Mouse (Mus musculus) left cerebral cortex, adult 8-10 months (tissue): ENCODE data around the gene Rab38. TPM values are rescaled to one million over a fixed set of nuclear protein-coding genes. Genes with fewer than 3 reads are reported as not detected.

Experiments
- DNase-seq, 2 experiments: peaks; one replicate each; pipeline ENCODE4 v3.0.0; 2022; ENCODE audit warnings: low spot score in 2 of 2
- total RNA-seq, 4 experiments: library from RNA; stranded (reverse); gene quantifications; 2 replicates each; pipeline ENCODE4 v1.2.4; 2022

The Rab38 gene
- total RNA-seq, 4 experiments from 2014 or later, result 0.24 to 0.96 (median 0.39) TPM

DNA sequence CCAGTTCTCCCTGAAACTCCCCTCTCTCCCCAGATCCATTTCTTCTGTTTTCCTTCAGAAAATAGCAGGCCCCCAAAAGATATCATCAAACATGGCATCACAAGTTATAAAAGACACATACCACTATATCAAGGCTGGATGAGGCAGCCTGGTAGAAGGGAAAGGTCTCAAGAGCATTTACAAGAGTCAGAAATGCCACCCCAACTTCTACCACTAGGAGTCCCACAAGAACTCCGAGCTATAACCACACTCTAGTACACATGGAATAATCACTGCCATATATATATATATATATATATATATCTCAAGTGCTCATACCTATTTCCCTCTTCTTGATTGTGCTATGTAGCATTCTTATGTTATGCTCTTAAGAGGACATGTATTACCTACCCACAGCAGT lies 92.4 kb downstream of the Rab38 start:
- no peak for DNase-seq

DNA sequence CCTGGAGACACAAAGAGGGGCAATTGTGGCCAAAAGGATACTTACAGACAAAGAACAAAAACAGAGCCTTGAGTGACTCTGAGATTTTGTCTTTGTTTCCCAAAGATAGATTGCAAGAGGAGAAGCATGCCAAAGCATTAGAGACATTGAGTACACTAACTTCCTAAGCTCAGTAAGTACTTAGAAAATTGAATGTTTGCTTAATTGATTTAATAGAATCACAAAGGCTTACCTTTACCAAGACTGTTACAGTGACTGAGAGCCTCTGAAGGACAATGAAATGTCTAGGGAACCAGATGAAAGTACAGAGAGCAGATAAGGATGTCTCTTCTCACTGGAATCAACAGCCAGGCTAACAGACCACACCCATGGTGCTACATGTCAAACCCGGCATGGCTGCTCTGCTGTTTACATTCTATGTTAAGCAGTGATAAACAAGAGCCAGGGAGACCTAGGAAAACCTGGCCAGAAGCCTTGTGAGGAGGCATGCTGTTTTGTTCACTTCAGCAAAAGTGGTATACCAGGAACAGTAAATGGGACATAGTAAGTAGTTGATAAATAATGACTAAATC lies 97.1 kb downstream of the Rab38 start:
- DNase-seq, result no peak

DNA sequence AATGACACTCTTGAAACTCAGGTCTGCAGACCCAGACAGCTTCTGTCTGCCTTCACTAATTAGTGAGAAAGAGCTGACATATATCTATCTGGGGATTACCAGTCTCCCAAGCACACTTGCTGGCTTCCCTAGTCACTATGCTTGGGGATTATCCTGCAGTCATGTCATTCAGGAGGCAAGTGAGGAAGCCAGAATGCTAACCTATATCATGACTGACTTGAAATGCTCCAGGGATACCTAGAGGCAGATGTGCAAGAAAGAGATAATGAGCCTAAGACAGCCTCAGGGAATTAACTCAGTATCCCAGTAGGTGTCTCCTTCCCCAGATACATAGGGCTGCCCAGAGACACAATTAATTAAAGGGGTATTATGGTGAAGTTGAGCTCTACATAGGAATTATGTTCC lies 106.1 kb downstream of the Rab38 start:
- no peak for DNase-seq

- DNase-seq, result no peak
These were observed 106.7 kb downstream of the Rab38 start for GRCm38 (mm10) chr7:88536743-88537142.

Other genes starting within 250 kb of the Rab38 start
- gene Ctsc, start 152.2 kb upstream of the Rab38 start, total RNA-seq, result 10 to 100 TPM in 3 of 4 experiments, 1 to 10 TPM in 1; 9.5 to 23.2 (median 15.2) TPM